Mouse (Mus musculus) MEL (cell line): Measurements from ENCODE around the gene 4921539E11Rik. TPM values are rescaled to one million over a fixed set of nuclear protein-coding genes. Genes with fewer than 3 reads are reported as not detected.
A peak's percentile ranks its signal among the peaks of the same experiment; 100 is the strongest.

Experiments used
- DNase-seq: peaks from one replicate; pipeline ENCODE4 v3.0.0; 2011; ENCODE audit warnings: low read depth, low spot score
- H3K27ac ChIP-seq: 2 replicates; pipeline ENCODE4 v1.5.1; 2012; ENCODE audit warnings: low read depth, mild to moderate bottlenecking, control low read depth, low read length, moderate library complexity; ENCODE audit not compliant: control insufficient read depth
- H3K27me3 ChIP-seq, 2 experiments: fragments of 150-350 bp in 1 of 2; sonication (generic) in 1 of 2; 2 replicates each; pipeline ENCODE4 v1.6.1; 2012; ENCODE audit warnings: low read length in 2 of 2, mild to moderate bottlenecking in 2 of 2, improper control_type of control experiment in 1 of 2, moderate library complexity in 1 of 2; ENCODE audit not compliant: insufficient read depth in 2 of 2, control insufficient read depth in 1 of 2
- H3K36me3 ChIP-seq, 2 experiments: 2 replicates each; pipeline ENCODE4 v1.6.1; 2012 to 2014; ENCODE audit warnings: low read length in 2 of 2, improper control_type of control experiment in 1 of 2, inconsistent platforms in 1 of 2, mild to moderate bottlenecking in 1 of 2; ENCODE audit not compliant: insufficient read depth in 2 of 2, control insufficient read depth in 1 of 2
- H3K4me1 ChIP-seq, 2 experiments: fragments of 150-350 bp in 1 of 2; sonication (generic) in 1 of 2; 2 replicates each; pipeline ENCODE4 v1.6.1; 2012; ENCODE audit warnings: low read length in 2 of 2, improper control_type of control experiment in 1 of 2, mild to moderate bottlenecking in 1 of 2; ENCODE audit not compliant: insufficient read depth in 2 of 2, control insufficient read depth in 1 of 2
- H3K4me3 ChIP-seq, 2 experiments: fragments of 150-350 bp in 1 of 2; sonication (generic) in 1 of 2; 2 replicates each; pipeline ENCODE4 v1.5.1; 2012; ENCODE audit warnings: low read depth in 2 of 2, low read length in 2 of 2, mild to moderate bottlenecking in 2 of 2, moderate library complexity in 2 of 2, control low read depth in 1 of 2, improper control_type of control experiment in 1 of 2; ENCODE audit not compliant: control insufficient read depth in 1 of 2, insufficient read depth in 1 of 2
- H3K79me2 ChIP-seq: 2 replicates; pipeline ENCODE4 v1.6.1; 2012; ENCODE audit warnings: mild to moderate bottlenecking, low read length, moderate library complexity; ENCODE audit not compliant: control insufficient read depth, poor library complexity, insufficient read depth
- H3K9ac ChIP-seq: 2 replicates; pipeline ENCODE4 v1.6.1; 2012; ENCODE audit warnings: low read depth, mild to moderate bottlenecking, control low read depth, low read length, moderate library complexity; ENCODE audit not compliant: control insufficient read depth, poor library complexity, severe bottlenecking
- H3K9me3 ChIP-seq: fragments of 150-350 bp; sonication (generic); replicated peaks from 2 replicates; pipeline ENCODE4 v1.6.1; 2012; ENCODE audit warnings: mild to moderate bottlenecking, low read length, improper control_type of control experiment, moderate library complexity; ENCODE audit not compliant: insufficient read depth
- BHLHE40 ChIP-seq: IDR thresholded peaks from 2 replicates; pipeline ENCODE4 v1.6.1; 2012; ENCODE audit warnings: low read depth, mild to moderate bottlenecking, inconsistent platforms, low read length, improper control_type of control experiment, borderline replicate concordance
- CHD2 ChIP-seq: IDR thresholded peaks from 2 replicates; pipeline ENCODE4 v1.6.1; 2011; ENCODE audit warnings: low read length, improper control_type of control experiment
- E2F4 ChIP-seq: IDR thresholded peaks from 2 replicates; pipeline ENCODE4 v1.6.1; 2011; ENCODE audit warnings: low read depth, low read length, improper control_type of control experiment, borderline replicate concordance
- ELF1 ChIP-seq: IDR thresholded peaks from 2 replicates; pipeline ENCODE4 v1.6.1; 2014; ENCODE audit warnings: low read depth, mild to moderate bottlenecking, inconsistent platforms, low read length, improper control_type of control experiment, moderate library complexity
- ETS1 ChIP-seq: IDR thresholded peaks from 2 replicates; pipeline ENCODE4 v1.6.1; 2012; ENCODE audit warnings: low read depth, mild to moderate bottlenecking, inconsistent platforms, low read length, improper control_type of control experiment, moderate library complexity
- GABPA ChIP-seq: IDR thresholded peaks from 2 replicates; pipeline ENCODE4 v1.6.1; 2012; ENCODE audit warnings: low read depth, mild to moderate bottlenecking, inconsistent platforms, low read length, improper control_type of control experiment, moderate library complexity
- JUND ChIP-seq: IDR thresholded peaks from 2 replicates; pipeline ENCODE4 v1.6.1; 2011; ENCODE audit warnings: low read depth, mild to moderate bottlenecking, improper control_type of control experiment, low read length
- MAFK ChIP-seq: IDR thresholded peaks from 2 replicates; pipeline ENCODE4 v1.6.1; 2011; ENCODE audit warnings: low read depth, mild to moderate bottlenecking, low read length, improper control_type of control experiment, borderline replicate concordance
- MAX ChIP-seq: IDR thresholded peaks from 2 replicates; pipeline ENCODE4 v1.6.1; 2011; ENCODE audit warnings: low read length, improper control_type of control experiment
- MEF2A ChIP-seq: IDR thresholded peaks from 2 replicates; pipeline ENCODE4 v1.6.1; 2014; ENCODE audit warnings: low read depth, mild to moderate bottlenecking, inconsistent platforms, low read length, improper control_type of control experiment; ENCODE audit not compliant: poor library complexity, insufficient replicate concordance, severe bottlenecking; ENCODE audit errors: extremely low read depth
- MYB ChIP-seq: IDR thresholded peaks from 2 replicates; pipeline ENCODE4 v1.6.1; 2011; ENCODE audit warnings: mild to moderate bottlenecking, low read depth, low read length, improper control_type of control experiment
- POLR2A ChIP-seq, 2 experiments: IDR thresholded peaks; 2 replicates each; pipeline ENCODE4 v1.6.1; 2011 to 2012; ENCODE audit warnings: low read length in 2 of 2, mild to moderate bottlenecking in 2 of 2, control low read depth in 1 of 2, improper control_type of control experiment in 1 of 2, low read depth in 1 of 2, moderate library complexity in 1 of 2; ENCODE audit not compliant: control insufficient read depth in 1 of 2, insufficient read depth in 1 of 2, poor library complexity in 1 of 2
- SIN3A ChIP-seq: IDR thresholded peaks from 2 replicates; pipeline ENCODE4 v1.6.1; 2012; ENCODE audit warnings: low read length, improper control_type of control experiment, inconsistent platforms
- TAL1 ChIP-seq: IDR thresholded peaks from 2 replicates; pipeline ENCODE4 v1.6.1; 2012; ENCODE audit warnings: mild to moderate bottlenecking, inconsistent platforms, low read length, moderate library complexity, mixed read lengths
- UBTF ChIP-seq: IDR thresholded peaks from 2 replicates; pipeline ENCODE4 v1.6.1; 2012; ENCODE audit warnings: low read depth, mild to moderate bottlenecking, inconsistent platforms, low read length, improper control_type of control experiment, moderate library complexity, borderline replicate concordance; ENCODE audit not compliant: insufficient read depth
- USF2 ChIP-seq, 2 experiments: IDR thresholded peaks; 2 replicates each; pipeline ENCODE4 v1.6.1; 2011 to 2012; ENCODE audit warnings: improper control_type of control experiment in 2 of 2, low read length in 2 of 2, borderline replicate concordance in 1 of 2, inconsistent platforms in 1 of 2, low read depth in 1 of 2, mild to moderate bottlenecking in 1 of 2; ENCODE audit not compliant: insufficient read depth in 1 of 2
- polyA plus RNA-seq, 2 experiments: library from polyadenylated mRNA; stranded (reverse) in 1 of 2; unstranded in 1 of 2; fragments of >175 nt in 1 of 2; fragments of >200 nt in 1 of 2; gene quantifications; 2 replicates each; pipeline versions ENCODE4 v1.2.1 to v1.2.4; 2012; ENCODE audit warnings: low replicate concordance in 2 of 2, low read depth in 1 of 2; ENCODE audit not compliant: insufficient read length in 2 of 2, insufficient read depth in 1 of 2, missing spikeins in 1 of 2
- total RNA-seq: library from RNA; depleted of rRNA; stranded (reverse); fragments of 300-350 nt; gene quantifications from 2 replicates; pipeline ENCODE4 v1.2.3, GENCODE M21; 2012

4921539E11Rik gene
- total and polyA plus RNA-seq, 3 experiments: not detected

- H3K27ac ChIP-seq: no peak overlapping the region
- TF ChIP-seq JUND: 0 out of 2 replicates have a peak, but pooled peaks have one; percentile 60
- TF ChIP-seq MYB: no peak
- DNase-seq: peak; percentile 61
Observed at GRCm38 (mm10) chr4:103221789-103222188, 68.9 kb downstream of the 4921539E11Rik start.

GRCm38 (mm10) chr4:103219011-103219410 is 71.7 kb downstream of the 4921539E11Rik start:
- Histone ChIP-seq H3K27me3 (no peaks in the 10 kb centered on the region), H3K27ac (no peak overlapping the region), H3K9me3 (no peaks in the 10 kb centered on the region), H3K36me3 (peaks cover 0 to 7% of the 10 kb centered on the region in 2 experiments; a peak in 2 of 4 replicates), H3K9ac (no peak overlapping the region), H3K4me1 (peaks cover 3 to 9% of the 10 kb centered on the region in 2 experiments; a peak in 3 of 4 replicates), H3K79me2 (peaks cover 11% of the 10 kb centered on the region), H3K4me3 (no peak overlapping the region)
- no peak for DNase-seq
- TF ChIP-seq MAX (no peak), MAFK (no peak), ELF1 (no peak), MEF2A (no peak), ETS1 (no peak), SIN3A (no peak), USF2 (IDR thresholded peaks at IDR 0.05; ENCODE audit: borderline replicate concordance in 1 of 2, insufficient read depth in 1 of 2, low read depth in 1 of 2, low read length in 2 of 2) (no peak), E2F4 (no peak), BHLHE40 (no peak), UBTF (no peak), GABPA (no peak), TAL1 (no peak), POLR2A (IDR thresholded peaks at IDR 0.05; ENCODE audit: control insufficient read depth in 1 of 2, insufficient read depth in 1 of 2, low read depth in 1 of 2, low read length in 2 of 2, poor library complexity in 1 of 2) (no peak), MYB (no peak), CHD2 (no peak)

More at GRCm38 (mm10) chr4:103221789-103222188, 68.9 kb downstream of the 4921539E11Rik start:
- no peak overlapping the region for H3K9ac ChIP-seq
- H3K4me1 ChIP-seq: peaks cover 0 to 9% of the 10 kb centered on the region in 2 experiments; a peak in 2 of 4 replicates
- H3K27me3 ChIP-seq: no peaks in the 10 kb centered on the region
- H3K36me3 ChIP-seq: peaks cover 0 to 3% of the 10 kb centered on the region in 2 experiments; a peak in 1 of 4 replicates
- H3K4me3 ChIP-seq: no peak overlapping the region
- H3K79me2 ChIP-seq: no peaks in the 10 kb centered on the region
- no peaks in the 10 kb centered on the region for H3K9me3 ChIP-seq
